Mouse (Mus musculus): ENCODE results near the gene Gm45785.

Gm45785 gene

DNA sequence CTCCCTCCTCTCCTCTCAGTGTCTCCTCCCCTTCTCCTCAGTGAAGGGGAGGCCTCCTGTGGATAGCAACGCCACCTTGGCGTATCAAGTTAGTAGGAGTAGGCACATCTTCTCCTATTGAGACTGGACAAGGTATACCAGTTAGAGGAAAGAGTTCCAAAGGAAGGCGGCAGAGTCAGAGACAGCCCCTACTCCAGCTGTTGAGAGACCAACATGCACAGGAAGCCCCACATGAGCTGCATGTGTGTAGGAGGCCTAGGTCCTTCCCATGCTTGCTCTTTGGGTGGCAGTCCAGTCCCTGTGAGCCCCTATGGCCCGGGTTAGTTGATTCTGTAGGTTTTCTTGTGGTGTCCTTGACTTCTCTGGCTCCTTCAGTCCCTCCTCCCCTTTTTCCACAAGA, 22.8 kb downstream of the Gm45785 start:
- no peak for DNase-seq (ENCODE audit: low spot score in 2 of 2)

GRCm38 (mm10) chr7:140831447-140831846, 24.7 kb downstream of the Gm45785 start:
- no peak for DNase-seq (ENCODE audit: low spot score in 2 of 2)

- DNase-seq (ENCODE audit: low spot score in 2 of 2), result peak; percentile 75 to 76
Observed at GRCm38 (mm10) chr7:140828171-140828881, 27.8 kb downstream of the Gm45785 start.

- no peak for DNase-seq (ENCODE audit: low spot score in 2 of 2)
Observed at GRCm38 (mm10) chr7:140822731-140823130, 33.4 kb downstream of the Gm45785 start.

DNA sequence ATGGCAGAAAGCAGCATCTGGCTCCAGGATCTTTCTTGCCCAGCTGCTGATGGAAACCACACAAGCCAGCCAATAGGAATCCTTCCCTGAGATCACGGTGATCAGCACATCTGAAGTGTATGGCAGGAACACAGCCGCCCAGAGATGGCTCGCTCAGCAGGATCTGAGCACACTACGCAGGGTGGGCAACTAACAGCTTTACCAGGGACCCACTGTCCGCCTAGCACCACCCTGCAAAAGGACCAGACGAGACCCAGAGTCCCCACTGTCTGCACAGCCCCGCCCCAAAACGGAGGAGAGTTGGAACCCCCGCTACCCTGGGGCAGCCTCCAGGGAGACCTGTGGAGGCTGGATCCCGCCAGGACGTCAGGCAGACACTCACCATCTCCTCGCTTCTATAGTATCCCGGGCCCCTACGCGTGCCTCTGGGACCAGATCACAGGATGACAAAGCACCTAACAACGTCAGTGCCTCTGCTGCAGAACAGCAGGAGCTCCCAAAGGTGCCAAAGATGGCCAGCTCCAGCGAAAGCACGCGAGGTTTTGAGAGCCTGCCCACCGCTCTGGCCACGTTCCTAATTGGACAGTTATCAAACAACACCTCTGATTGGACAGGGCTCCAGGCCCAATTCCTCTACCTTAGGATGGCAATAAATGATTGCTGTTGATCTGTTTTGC, 34.3 kb downstream of the Gm45785 start, which contains the start of gene Zfp941:
Gene Zfp941, minus strand, starts transcription at position 526 of the 677 bp plus-strand sequence.
- peak; percentile 66 to 80 for DNase-seq (ENCODE audit: low spot score in 2 of 2)

GRCm38 (mm10) chr7:140821305-140821652, 34.9 kb downstream of the Gm45785 start:
- no peak for DNase-seq (ENCODE audit: low spot score in 2 of 2)

DNA sequence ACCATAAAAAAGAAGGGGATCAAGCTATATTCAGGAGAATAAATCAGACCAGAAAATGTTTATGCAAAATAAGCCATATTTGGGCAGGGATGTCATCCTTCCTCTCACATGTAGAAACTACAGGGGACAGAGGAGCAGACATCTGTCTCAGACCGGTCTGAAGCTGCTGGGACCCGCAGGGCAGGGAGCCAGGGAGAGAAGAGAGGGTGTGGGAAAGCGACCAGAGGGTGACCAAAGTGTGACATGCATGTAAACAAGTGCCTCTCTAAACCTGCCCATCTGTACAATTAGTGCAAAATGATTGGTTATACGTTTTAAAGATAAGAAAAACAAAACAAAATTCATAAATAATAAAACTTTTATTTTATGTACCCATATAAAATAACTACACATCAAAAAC, 36.0 kb downstream of the Gm45785 start:
- DNase-seq (ENCODE audit: low spot score in 2 of 2), result no peak

DNA sequence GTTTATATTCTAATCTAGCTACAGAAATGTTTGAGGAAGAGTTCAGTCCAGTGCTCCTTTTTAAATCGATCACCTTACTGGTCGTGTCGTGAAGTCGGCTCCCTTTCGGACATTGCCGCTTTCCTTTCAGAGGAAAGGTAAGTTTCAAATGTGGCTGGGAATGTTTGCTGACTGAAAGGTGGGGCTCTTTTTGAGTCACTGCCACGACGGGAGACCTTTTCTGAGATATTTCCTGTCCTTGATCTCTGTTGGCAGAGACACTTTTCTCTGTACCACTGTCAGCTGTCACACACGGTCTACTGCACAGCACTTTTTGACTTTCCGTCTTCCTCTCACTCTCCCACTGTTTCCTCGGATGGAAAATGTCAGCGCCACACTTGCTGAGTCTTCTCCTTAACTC, 43.3 kb downstream of the Gm45785 start:
- no peak for DNase-seq (ENCODE audit: low spot score in 2 of 2)

- peak in 1 of 2 experiments; percentile 38 for DNase-seq (ENCODE audit: low spot score in 2 of 2)
Observed at GRCm38 (mm10) chr7:140811714-140812113, 44.4 kb downstream of the Gm45785 start.

DNA sequence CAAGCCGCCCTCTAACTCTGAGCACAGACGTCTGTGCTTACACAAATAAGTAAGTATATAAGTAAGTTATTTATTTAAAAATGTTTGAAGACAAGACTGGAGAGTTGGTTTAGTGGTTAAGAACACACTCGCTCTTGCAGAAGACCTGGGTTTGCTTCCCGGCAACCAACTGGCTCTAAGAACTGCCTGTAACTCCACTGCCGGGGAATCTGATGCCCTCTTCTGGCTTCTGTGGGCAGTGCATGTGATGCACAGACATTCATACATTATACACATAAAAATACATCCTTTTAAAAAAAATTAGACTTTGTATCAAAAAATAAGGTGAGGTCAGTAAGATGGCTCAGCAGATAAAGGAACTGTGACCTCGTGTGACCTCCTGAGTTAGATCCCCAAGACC, 45.6 kb downstream of the Gm45785 start:
- no peak for DNase-seq (ENCODE audit: low spot score in 2 of 2)

DNA sequence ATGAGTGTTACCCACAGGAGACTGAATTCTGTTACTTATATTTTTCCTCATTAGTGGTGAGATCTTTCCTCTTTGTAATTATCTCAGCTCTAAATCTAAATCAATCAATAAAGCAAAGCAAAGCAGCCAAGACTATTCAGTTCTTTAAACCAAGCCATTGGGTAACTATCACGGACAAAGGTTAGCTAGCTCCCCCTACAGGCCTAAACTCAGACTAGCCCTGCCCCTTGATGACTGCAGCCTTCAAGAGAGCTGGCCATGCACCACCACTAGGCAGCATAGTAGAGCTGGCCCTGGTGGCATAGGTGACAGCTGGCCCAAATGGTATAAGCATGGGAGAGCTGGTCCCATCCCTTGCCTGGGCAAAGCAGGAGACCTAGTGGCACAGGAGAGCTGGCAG, 50.4 kb downstream of the Gm45785 start:
- peak in 1 of 2 experiments; percentile 77 for DNase-seq (ENCODE audit: low spot score in 2 of 2)

DNA sequence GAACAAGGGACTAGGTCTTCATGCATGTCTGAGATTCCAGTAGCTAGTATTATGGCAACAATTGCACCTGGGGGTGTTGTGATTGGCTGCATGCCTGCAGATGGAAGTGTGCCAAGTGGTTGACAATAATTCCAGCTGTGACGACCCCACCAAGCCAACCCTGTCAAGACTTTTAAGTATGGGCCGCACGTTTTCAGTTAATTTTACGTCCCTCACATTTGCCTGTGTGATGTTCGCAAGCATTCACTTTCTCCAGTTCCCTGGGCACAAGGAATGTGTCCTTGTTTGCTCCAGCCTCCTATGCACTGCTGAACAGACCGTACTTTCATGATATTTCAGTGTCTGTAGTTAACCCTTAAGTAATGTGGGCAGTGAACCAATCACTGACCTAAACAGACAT, 53.5 kb downstream of the Gm45785 start:
- no peak for DNase-seq (ENCODE audit: low spot score in 2 of 2)

DNA sequence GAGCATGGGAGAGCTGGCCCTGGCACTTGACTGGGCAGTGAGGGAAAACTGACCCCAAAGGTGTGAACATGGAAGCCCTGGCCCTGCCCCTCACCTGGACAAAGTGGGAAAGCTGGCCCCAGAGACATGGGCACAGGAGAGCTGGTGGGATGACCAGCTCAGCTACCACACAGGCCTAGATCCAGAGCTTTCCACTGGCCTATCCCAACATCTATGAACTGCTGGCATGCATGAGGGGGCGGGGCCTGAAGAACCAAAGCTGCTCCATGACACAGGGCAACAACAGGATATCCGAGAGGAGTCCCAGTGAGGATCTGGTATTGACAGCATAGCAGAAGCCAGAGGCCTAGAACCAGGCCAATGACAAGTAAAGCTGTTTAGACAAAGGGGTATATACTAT, 57.9 kb downstream of the Gm45785 start:
- no peak for DNase-seq (ENCODE audit: low spot score in 2 of 2)

DNA sequence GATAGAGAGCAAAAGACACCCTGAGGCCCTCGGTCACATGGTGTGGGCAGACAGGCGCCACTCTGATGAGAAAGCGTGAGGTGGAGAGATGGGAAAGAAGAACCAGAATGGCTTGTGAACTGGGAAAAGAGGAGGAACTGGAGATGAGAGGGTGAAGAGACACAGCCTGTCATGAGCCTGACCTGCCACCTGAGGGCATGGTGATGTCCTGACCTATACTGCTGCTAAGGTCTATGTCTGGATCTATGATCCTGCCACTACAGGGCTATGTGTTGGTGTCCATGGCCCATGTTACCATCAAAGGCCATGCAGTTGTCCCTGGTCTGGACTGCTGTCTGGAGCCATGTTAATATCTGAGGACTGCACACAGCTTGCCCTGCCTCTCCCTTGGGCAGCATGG, 58.5 kb downstream of the Gm45785 start:
- DNase-seq (ENCODE audit: low spot score in 2 of 2), result no peak

GRCm38 (mm10) chr7:140793541-140793940, 62.6 kb downstream of the Gm45785 start:
- no peak for DNase-seq (ENCODE audit: low spot score in 2 of 2)

DNA sequence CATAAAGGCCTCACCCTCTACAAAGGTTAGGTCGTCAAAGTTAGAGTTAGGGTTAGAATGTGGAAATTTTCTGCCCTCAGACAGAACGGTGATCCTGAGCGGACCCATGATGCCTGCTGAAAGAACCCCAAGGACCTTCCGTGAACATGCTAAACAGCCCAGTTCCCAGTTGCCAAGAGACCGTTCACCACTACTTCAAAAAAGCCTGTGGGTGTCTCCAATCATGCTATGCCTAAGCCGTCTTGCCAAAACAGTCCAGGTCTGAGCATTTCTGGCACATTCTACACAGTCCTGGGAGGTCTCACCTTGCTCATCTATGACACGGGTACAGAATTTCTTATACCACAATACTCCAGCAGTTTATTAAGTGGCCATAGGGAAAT, 68.1 kb downstream of the Gm45785 start:
- DNase-seq (ENCODE audit: low spot score in 2 of 2), result no peak

DNA sequence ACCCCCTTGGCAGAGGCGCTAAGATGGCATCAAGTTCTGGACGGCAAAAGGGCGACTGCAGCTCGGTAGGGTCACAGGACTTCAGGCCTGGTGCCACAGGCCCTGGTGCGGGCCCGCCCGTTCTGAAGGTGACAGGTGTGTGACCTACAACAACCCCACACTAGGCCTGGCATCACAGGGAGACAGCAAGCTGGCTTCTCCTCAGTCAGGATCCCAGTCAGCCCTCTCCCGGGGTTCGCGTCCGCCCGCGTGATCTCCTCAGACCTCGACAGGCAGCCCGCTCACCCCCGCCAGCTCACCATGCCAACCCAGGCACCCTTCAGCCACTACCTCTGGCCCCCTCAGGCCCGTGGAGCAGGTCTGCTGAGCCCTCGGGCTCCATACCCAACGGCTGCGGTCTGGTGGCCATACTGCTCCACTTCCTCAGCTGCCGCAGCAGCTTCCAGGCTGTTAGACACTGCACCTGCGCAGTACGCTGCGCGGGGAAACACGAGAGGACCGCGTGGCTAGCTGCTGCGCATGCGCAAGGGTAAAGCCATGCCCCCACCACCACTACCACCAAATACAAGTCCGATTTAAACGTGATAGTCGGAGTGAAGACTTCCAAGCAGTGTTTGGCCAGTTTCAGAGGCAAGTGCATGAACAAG, 68.6 kb downstream of the Gm45785 start, which contains the start of gene Syce1:
Gene Syce1, minus strand, starts transcription at position 447 of the 647 bp plus-strand sequence.
- no peak for DNase-seq (ENCODE audit: low spot score in 2 of 2)

DNA sequence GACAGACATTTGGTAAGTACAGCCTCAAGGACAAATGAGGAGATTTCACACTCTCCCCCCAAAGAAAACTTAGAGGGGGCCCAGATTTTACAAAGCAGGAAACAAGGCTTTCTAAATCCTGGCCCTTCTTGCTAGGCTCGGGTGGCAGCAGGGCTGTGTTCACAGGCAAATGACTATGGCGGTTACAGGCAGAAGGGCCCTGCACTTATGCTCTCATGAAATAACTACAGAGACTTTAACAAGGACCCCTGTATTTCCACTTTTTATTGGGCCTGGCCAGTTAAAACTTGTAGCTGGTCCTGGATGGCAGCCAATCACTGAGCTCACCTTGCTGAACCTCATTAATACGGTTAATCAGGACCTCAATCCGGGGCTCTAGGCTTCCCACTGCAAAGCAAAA, 75.6 kb downstream of the Gm45785 start:
- no peak for DNase-seq (ENCODE audit: low spot score in 2 of 2)

Measured in left cerebral cortex, adult 9 months (tissue).